Mouse (Mus musculus) WW6 (cell line): ENCODE measurements around the gene Mog.

ENCODE experiments used
- DNase-seq: peaks from one replicate; pipeline ENCODE4 v3.0.0-alpha.2; 2013; ENCODE audit warnings: low read depth, low spot score

The Mog gene

DNA sequence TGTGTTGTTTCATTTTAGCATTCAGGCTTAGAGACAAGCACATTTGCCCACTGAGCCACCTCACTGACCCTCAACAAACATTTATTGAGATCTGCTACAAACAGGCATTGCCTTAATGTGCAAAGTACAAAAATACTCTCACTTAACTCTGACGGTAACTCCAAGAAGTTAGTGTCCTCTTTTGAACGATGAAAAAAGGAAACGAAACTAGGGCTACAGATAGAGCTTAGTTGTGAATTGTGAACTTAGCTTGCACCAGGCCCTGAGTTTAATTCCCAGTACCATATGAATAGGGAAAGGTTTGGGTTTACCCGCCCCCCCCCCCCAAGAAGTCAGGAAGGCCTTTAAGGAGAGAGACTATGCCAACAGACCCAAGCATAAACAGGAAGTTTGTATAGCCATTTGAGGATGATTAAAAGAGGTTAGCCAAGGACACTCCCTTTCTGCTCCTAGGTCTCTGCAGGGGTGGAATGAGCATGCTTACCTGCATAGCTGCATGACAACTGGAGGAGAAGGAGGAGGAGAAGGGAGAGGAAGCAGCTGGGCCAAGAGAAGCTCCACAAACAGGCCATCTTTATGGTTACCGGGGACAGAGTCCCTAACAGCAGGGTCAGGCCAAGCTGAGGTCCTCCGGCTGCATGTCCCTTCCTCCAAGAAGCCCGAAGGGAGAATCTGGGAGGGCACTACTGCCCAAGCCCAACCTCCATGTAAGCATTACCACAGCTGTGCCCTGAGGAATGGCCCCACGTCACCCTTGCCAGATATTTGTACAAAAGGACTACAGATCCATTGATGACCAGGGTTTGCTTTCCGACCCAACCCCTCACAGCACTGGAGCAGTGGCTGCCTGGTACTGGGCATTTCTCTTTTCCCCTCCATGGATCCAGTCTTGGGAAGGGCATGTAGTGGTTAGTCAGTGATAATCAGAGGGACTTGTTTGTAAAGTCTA lies at the start of gene Mog:
Mog (minus strand) TSS at position 771 of the 949 bp plus-strand sequence.
- no peak for DNase-seq

DNA sequence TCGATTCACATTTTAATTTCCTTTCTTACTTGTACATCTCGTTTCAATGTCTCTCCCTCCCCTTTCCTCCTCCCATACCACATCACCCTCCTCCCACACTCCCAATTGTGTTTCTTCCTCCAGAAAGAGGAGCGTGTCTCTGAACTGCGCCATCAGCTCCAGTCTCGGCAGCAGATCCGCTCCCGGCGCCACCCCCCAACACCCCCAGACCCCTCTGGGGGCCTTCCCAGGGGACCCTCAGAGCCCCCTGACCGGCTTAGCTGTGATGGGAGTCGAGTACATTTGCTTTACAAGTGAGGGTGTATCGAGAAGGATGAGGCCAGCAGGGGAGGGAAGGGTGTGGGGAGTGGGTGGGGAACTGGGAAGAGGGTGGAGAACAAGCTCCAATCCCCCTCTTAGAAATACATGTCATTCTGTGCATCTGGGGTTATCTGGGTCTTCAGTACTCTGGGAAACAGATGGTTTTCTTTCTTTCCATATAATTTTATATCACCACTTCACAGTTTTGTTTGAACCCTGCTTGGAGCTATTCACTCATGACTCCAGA lies 49.6 kb upstream of the Mog start:
- no peak for DNase-seq

- no peak for DNase-seq
Observed at GRCm38 (mm10) chr17:37072080-37072729, 49.0 kb upstream of the Mog start.

DNA sequence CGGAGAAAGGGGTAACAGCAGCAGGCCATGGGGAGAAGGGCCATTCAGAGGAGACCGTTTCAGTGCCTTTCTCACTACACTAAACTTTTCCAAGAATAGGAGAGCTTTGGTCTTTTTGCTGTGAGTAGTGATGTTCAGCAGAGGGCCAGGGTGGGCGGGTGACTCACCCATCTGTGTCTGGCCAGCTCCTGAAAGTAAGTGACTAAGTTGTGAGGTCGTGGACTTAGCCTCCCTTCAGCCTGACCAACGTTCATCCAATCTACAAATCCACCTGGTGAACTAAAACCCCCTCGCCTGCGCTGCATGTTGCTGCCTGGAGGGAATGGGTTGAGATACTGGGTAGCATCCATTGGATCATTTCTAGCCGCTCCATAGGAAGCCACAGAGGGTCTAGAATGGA lies 46.9 kb upstream of the Mog start:
- no peak for DNase-seq

DNA sequence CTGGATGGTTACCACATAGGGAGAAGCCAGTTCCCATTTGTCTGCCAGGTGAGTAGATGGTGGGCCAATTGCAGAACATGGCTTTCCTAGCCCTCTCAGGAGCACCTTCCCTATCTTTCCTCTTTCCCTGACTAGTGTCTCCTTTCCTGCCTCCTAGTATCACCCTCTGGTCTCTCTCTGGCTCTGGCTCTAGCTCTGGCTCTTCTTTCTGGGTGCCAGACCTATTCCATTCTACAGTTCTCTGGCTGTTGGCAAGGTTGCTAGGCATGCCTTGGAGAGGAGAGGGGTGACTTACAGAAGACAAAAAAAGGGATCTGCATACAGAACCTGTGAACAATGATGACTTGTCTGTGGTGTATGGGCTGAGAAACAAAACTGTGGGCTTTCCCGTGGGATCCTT lies 44.7 kb upstream of the Mog start:
- no peak for DNase-seq

DNA sequence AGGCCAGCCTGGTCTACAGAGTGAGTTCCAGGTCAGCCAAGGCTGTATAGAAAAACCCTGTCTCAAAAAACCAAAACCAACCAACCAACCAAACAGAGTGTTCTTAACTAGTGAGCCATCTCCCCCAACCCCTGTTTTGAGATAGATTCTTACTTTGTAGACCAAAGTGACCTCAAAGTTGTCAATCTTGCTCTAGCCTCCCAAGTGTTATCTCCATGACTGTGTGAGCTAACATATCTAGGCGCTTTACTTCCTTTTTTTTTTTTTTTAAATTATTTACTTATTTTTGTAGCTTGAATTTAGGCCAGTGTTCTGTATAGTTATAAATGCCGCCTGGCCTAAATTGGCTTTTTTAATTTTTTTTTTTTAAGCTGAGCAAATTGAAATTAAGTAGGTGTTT lies 42.8 kb upstream of the Mog start:
- DNase-seq: no peak

DNA sequence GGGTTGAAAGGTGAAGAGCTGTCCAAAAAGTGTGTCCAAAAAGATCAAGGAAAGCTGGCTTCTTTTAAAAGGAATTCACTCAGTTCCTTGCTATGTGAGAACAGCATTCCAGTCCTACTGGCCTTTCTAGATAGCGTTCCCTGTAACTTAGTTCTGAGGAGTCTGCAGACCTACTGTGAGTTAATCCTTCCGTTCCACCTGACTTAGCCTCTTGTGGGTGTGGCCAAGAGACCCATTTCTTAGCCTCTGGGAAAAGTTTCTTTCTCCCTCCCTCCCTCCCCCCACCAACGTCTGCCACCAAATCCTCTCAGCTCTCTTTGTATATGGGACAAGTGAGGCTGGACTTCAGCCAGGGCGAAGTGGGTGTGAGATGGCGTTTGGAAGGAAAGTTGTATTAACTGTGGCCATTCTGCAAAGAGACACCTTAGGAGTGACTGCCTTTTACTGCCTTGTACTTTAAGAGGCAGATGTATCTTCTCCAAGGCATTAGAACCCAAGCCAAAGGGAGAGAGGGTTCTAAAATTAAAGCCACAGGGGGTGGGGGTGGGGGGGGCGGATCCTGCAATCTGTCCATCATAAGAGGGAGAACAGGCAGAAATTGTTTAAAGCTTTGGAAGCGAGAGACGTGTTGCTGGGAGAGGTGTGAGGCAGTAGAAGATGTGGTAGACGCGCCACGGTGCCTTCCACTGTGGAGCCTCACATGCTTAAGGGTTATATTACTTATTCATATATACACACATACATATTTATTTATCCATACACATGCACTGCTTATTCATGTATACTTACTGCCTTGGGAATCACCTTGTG lies 40.7 kb upstream of the Mog start:
- DNase-seq: no peak

- DNase-seq: no peak
Observed at GRCm38 (mm10) chr17:37063063-37063462, 39.9 kb upstream of the Mog start.

- no peak for DNase-seq
Observed at GRCm38 (mm10) chr17:37062101-37062641, 39.0 kb upstream of the Mog start.

- DNase-seq: no peak
Observed at GRCm38 (mm10) chr17:37061435-37061834, 38.2 kb upstream of the Mog start.

DNA sequence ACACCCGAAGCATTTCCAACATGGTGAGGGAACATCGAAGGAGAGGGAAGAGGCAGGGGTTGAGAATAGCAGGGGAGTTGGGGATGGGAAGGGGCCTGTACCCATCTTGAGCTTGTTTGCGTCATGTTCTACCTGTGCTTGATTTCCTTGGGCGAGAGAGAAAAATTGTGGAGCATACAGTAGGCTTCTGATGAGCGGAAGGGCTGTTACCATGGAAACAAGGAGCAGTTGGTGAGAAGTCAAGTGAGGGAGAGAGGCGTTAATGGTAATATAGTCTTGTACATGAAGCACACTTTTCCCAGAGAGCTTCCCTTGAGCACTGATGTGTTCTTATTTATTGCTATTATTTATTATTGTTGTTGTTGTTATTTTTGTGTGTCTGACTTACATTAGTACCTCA lies 33.8 kb upstream of the Mog start:
- DNase-seq: no peak

GRCm38 (mm10) chr17:37051745-37052144 lies 28.5 kb upstream of the Mog start:
- no peak for DNase-seq

- no peak for DNase-seq
Observed at GRCm38 (mm10) chr17:37050876-37051275, 27.7 kb upstream of the Mog start.

DNA sequence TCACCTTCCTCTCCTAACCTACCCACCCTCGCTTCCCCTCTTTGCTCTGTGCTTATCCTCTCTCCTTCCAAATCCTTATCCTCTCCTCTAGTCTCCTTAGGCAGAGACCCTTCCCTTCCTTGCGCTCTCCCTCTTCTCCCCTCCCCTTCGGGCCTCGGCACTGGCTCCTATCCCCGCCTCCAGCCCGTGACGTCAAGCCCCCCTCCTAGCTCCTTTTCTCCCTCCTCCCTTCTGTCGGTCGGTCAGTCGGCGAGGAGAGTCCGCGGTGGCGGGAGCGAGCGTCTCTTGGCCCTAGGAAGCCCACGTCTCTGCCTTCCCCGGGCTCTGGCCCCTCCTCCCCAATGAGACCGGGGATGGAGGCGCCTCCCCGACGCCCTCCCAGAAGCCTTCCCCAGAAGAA lies 27.2 kb upstream of the Mog start:
- DNase-seq: no peak

- no peak for DNase-seq
Observed at GRCm38 (mm10) chr17:37049570-37050310, 26.5 kb upstream of the Mog start.

DNA sequence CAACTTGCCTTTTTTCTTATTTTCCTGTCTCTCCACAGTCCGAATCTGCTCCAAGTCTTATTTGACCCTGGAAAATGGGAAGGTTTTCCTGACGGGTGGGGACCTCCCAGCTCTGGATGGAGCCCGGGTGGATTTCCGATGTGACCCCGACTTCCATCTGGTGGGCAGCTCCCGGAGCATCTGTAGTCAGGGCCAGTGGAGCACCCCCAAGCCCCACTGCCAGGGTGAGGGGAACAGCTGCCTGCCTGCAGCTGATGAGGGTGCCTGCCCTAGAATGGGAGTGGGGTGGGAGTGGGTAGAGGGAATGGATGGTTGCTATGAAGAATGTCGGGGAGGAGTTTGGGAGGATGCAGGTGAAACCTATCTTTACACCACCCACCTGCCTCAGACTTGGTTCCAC lies 25.2 kb upstream of the Mog start:
- no peak for DNase-seq

GRCm38 (mm10) chr17:37047981-37048380 lies 24.8 kb upstream of the Mog start:
- DNase-seq: no peak

DNA sequence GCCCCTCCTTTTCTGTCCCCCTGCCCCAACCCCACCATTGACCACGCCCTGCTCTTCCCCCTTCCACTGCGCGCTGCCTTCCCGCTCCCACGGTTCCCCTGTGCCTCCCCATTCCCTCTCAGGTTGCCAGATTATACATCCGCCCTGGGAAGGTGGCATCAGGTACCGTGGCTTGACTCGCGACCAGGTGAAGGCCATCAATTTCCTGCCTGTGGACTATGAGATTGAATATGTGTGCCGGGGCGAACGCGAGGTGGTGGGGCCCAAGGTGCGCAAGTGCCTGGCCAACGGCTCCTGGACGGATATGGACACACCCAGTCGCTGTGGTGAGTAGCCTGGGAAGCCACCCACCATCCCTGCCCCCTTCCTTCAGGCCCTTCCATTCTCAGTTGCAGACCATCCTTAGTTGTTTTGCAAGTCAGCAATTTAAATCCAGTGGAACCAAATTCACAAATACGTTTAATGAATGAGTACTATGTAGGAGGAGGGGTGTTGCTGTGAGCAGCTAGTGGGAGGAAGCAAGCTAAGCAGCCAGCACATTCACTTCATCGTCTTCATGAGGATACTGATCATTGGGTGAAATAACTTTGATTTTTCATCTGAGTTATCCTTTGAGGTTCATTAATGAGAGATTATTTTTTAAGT lies 24.3 kb upstream of the Mog start:
- DNase-seq: no peak

GRCm38 (mm10) chr17:37046312-37047112 lies 23.3 kb upstream of the Mog start:
- no peak for DNase-seq
